Mouse (Mus musculus) midbrain, embryonic 14.5 days (tissue): ENCODE measurements around the gene Syngr4. TPM values are rescaled to one million over a fixed set of nuclear protein-coding genes. Genes with fewer than 3 reads are reported as not detected.

Experiments used
- ATAC-seq: fragments of 200-750 bp; cut with Nextera tagmentation; 2 replicates; pipeline ENCODE4 v1.8.0; 2017; ENCODE audit warnings: moderate number of reproducible peaks, moderate library complexity; ENCODE audit not compliant: low FRiP score, low TSS enrichment
- DNase-seq: peaks from one replicate; pipeline ENCODE4 v3.0.0-alpha.2; 2015
- H3K27ac ChIP-seq: fragments of 300-500 bp; sonication (generic); replicated peaks from 2 replicates; pipeline ENCODE4 v1.5.1; 2014; ENCODE audit warnings: mild to moderate bottlenecking, low read depth, low read length, moderate library complexity
- H3K27me3 ChIP-seq: fragments of 300-500 bp; sonication (generic); 2 replicates; pipeline ENCODE4 v1.6.1; 2014; ENCODE audit warnings: low read length, control low read depth, mixed read lengths; ENCODE audit not compliant: control insufficient read depth, insufficient read depth
- H3K36me3 ChIP-seq: fragments of 300-500 bp; sonication (generic); 2 replicates; pipeline ENCODE4 v1.6.1; 2014; ENCODE audit warnings: low read length, control low read depth; ENCODE audit not compliant: control insufficient read depth, insufficient read depth
- H3K4me1 ChIP-seq: fragments of 300-500 bp; sonication (generic); 2 replicates; pipeline ENCODE4 v1.6.1; 2014; ENCODE audit warnings: mild to moderate bottlenecking, antibody characterized with exemption, low read length, control low read depth; ENCODE audit not compliant: control insufficient read depth, insufficient read depth
- H3K4me2 ChIP-seq: fragments of 300-500 bp; sonication (generic); 2 replicates; pipeline ENCODE4 v1.6.1; 2014; ENCODE audit warnings: mild to moderate bottlenecking, low read length, moderate library complexity
- H3K4me3 ChIP-seq: fragments of 300-500 bp; sonication (generic); replicated peaks from 2 replicates; pipeline ENCODE4 v1.5.1; 2014; ENCODE audit warnings: low read depth, low read length
- H3K9ac ChIP-seq: fragments of 300-500 bp; sonication (generic); replicated peaks from 2 replicates; pipeline ENCODE4 v1.6.1; 2014; ENCODE audit warnings: mild to moderate bottlenecking, low read length, moderate library complexity
- H3K9me3 ChIP-seq: fragments of 300-500 bp; sonication (generic); 2 replicates; pipeline ENCODE4 v1.6.1; 2016; ENCODE audit warnings: low read length, control low read depth, mixed read lengths; ENCODE audit not compliant: control insufficient read depth
- WGBS: fragments of 180-500 bp; shearing (Covaris S2); extraction: QIAGEN DNeasy Blood & Tissue Kit; methylation state at CpG from one replicate; pipeline ENCODE4 v1.1.7; 2014; 5-methylcytosine and 5-hydroxymethylcytosine counted together
- polyA plus RNA-seq: library from polyadenylated mRNA; unstranded; fragments of >200 nt; fragmentation: Nextera tagmentation; extraction: Ambion mirVana; gene quantifications from 2 replicates; pipeline ENCODE4 v1.2.1, GENCODE M21; 2014

The Syngr4 gene
- polyA plus RNA-seq, 1 experiment from 2014 or later, result not detected

DNA sequence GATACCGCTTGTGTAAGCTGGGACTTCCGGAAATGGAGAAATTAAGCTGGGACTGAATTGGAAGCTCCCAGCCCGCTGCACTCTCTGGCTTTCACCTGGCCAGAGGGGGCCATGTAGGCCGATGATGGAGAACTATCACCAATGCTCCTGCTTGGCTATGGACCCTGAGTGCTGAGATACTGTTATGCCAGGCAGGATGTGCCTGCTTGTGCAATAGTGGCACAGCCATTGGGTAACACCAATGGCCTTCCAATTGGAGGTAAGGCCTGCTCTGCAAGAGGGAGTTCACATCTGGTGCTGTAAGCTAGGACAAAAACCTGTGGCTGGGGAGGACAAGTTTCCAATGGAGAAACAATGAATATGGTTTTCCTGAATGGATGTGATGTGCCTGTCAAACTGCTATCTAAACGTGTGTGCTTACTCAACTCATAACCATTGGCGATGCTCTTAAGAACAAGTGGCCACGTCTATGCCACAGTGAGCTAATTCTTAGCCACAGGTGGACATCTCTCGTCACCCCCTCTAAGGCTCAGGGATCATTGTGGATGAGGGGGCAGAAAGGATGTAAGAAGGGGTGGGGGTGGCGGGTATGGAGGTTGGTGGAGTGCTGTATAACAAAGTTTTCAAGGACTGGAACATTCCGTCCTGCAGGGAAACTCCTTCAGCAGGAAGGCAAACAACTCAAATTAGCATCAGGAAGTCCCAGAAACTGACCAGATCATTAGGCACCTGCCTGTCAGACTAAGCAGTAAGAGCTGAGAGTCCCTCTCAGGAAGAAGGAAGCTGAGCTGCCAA is 53.4 kb downstream of the Syngr4 start:
- Histone ChIP-seq H3K27me3 (no peaks in the 10 kb centered on the region), H3K9me3 (no peaks in the 10 kb centered on the region), H3K27ac (no peak overlapping the region), H3K4me2 (no peak overlapping the region), H3K4me1 (no peaks in the 10 kb centered on the region), H3K36me3 (no peaks in the 10 kb centered on the region), H3K4me3 (no peak overlapping the region), H3K9ac (no peak overlapping the region)
- DNase-seq (no peak), ATAC-seq (no peak)
- 89% methylated on average over 10 of the region's 10 CpGs for WGBS

Other genes with a start within 250 kb of the Syngr4 start
- 0.11 and 0.12 TPM in 2 replicates for gene Fut2, start 230.3 kb downstream of the Syngr4 start, polyA plus RNA-seq
- gene Ntn5, start 212.7 kb downstream of the Syngr4 start, polyA plus RNA-seq, result 0.30 TPM in 1 of 2 replicates, not detected in the other
- gene Sec1, start 202.3 kb downstream of the Syngr4 start, polyA plus RNA-seq, result 0.21 TPM in 1 of 2 replicates, not detected in the other
- 28.1 and 49.1 TPM in 2 replicates for gene Car11, start 196.9 kb downstream of the Syngr4 start, polyA plus RNA-seq
- 1.9 and 4.3 TPM in 2 replicates for gene Dbp, start 191.6 kb downstream of the Syngr4 start, polyA plus RNA-seq
- gene Rpl18, start 181.3 kb downstream of the Syngr4 start, polyA plus RNA-seq, result 631 and 710 TPM in 2 replicates
- 17.2 and 19.2 TPM in 2 replicates for gene Sphk2, start 178.7 kb downstream of the Syngr4 start, polyA plus RNA-seq
- gene Fam83e, start 175.5 kb downstream of the Syngr4 start, polyA plus RNA-seq, result 0.46 and 0.90 TPM in 2 replicates
- gene Spaca4, start 170.9 kb downstream of the Syngr4 start, polyA plus RNA-seq, result not detected in 2 replicates
- gene Lmtk3, start 113.0 kb downstream of the Syngr4 start, polyA plus RNA-seq, result 25.2 and 30.2 TPM in 2 replicates
- gene Sult2b1, start 112.0 kb downstream of the Syngr4 start, polyA plus RNA-seq, result 5.2 and 8.5 TPM in 2 replicates
- 281 and 288 TPM in 2 replicates for gene Cyth2, start 82.1 kb downstream of the Syngr4 start, polyA plus RNA-seq
- 0.63 and 0.88 TPM in 2 replicates for gene Kcnj14, start 71.9 kb downstream of the Syngr4 start, polyA plus RNA-seq
- 37.2 and 37.4 TPM in 2 replicates for gene Grwd1, start 65.8 kb downstream of the Syngr4 start, polyA plus RNA-seq
- gene Kdelr1, start 23.9 kb downstream of the Syngr4 start, polyA plus RNA-seq, result 99.1 and 126 TPM in 2 replicates
- 2.3 and 4.4 TPM in 2 replicates for gene Grin2d, start 18.3 kb downstream of the Syngr4 start, polyA plus RNA-seq
- gene Tmem143, start 227 bp upstream of the Syngr4 start, polyA plus RNA-seq, result 5.1 and 7.5 TPM in 2 replicates
- gene Emp3, start 24.7 kb upstream of the Syngr4 start, polyA plus RNA-seq, result 5.2 and 32.1 TPM in 2 replicates
- gene Ccdc114, start 27.4 kb upstream of the Syngr4 start, polyA plus RNA-seq, result 2.6 and 3.1 TPM in 2 replicates
- 0.12 and 0.24 TPM in 2 replicates for gene Abcc6, start 133.6 kb upstream of the Syngr4 start, polyA plus RNA-seq
- 28.6 and 32.6 TPM in 2 replicates for gene Nomo1, start 137.0 kb upstream of the Syngr4 start, polyA plus RNA-seq
- 1.6 and 2.0 TPM in 2 replicates for gene Kcnj11, start 204.1 kb upstream of the Syngr4 start, polyA plus RNA-seq